Mouse (Mus musculus) liver, postnatal 0 days (tissue): Measurements from ENCODE around the gene Zfp592.
"Not testable (repeated sequence)": the region's sequence is repeated elsewhere in the genome, so short reads cannot be mapped to it uniquely, and the experiment has no call there.

ENCODE experiments used
- CTCF ChIP-seq: sonication (generic); IDR thresholded peaks from 2 replicates; pipeline ENCODE4 v1.5.1; 2016; ENCODE audit warnings: antibody characterized with exemption, low read depth
- EP300 ChIP-seq: IDR thresholded peaks from 2 replicates; pipeline ENCODE4 v1.6.1; 2016; ENCODE audit warnings: antibody characterized with exemption, low read depth, mild to moderate bottlenecking

GRCm38 (mm10) chr7:80972920-80973637, 20.4 kb upstream of the Zfp592 start:
- TF ChIP-seq CTCF, EP300: not testable (repeated sequence)
